Mouse (Mus musculus) layer of hippocampus, adult 2 months (tissue): ENCODE data around the gene Abhd14a. TPM values are rescaled to one million over a fixed set of nuclear protein-coding genes. Genes with fewer than 3 reads are reported as not detected.

Experiments
- DNase-seq, 2 experiments: peaks; one replicate each; pipeline ENCODE4 v3.0.0; 2022; ENCODE audit warnings: low spot score in 2 of 2
- H3K27ac ChIP-seq: fragments of 200-600 bp; 2 replicates; pipeline ENCODE4 v1.8.1; 2022
- H3K4me3 ChIP-seq: fragments of 200-600 bp; 2 replicates; pipeline ENCODE4 v1.8.1; 2022; ENCODE audit warnings: mild to moderate bottlenecking
- CTCF ChIP-seq: fragments of 200-600 bp; conservative IDR thresholded peaks from 2 replicates; pipeline ENCODE4 v1.8.1; 2022; ENCODE audit warnings: antibody characterized with exemption, mild to moderate bottlenecking, moderate library complexity
- total RNA-seq, 2 experiments: library from RNA; stranded (reverse); gene quantifications; 2 replicates each; pipeline ENCODE4 v1.2.3; 2021

Gene Abhd14a
- total RNA-seq, 2 experiments from 2014 or later = 39.0 to 39.4 TPM

GRCm38 (mm10) chr9:106412210-106412609, 35.3 kb downstream of the Abhd14a start:
- H3K27ac ChIP-seq = no peak overlapping the region
- no peak for DNase-seq
- TF ChIP-seq CTCF = no peak
- H3K4me3 ChIP-seq = no peak overlapping the region

GRCm38 (mm10) chr9:106411729-106412128, 35.7 kb downstream of the Abhd14a start:
- no peak for TF ChIP-seq CTCF
- Histone ChIP-seq H3K27ac (no peak overlapping the region), H3K4me3 (no peak overlapping the region)
- DNase-seq = no peak

GRCm38 (mm10) chr9:106411091-106411594, 36.3 kb downstream of the Abhd14a start:
- Histone ChIP-seq H3K4me3 (no peak overlapping the region), H3K27ac (no peak overlapping the region; the same call in 1 of the 2 replicates)
- no peak for TF ChIP-seq CTCF
- DNase-seq = no peak

- H3K27ac ChIP-seq = no peak overlapping the region
- no peak overlapping the region for H3K4me3 ChIP-seq
- no peak for DNase-seq
- no peak for TF ChIP-seq CTCF
These were observed 37.3 kb downstream of the Abhd14a start for GRCm38 (mm10) chr9:106410086-106410650.

- Histone ChIP-seq H3K4me3 (no peak overlapping the region), H3K27ac (no peak overlapping the region)
- no peak for DNase-seq
- peak; percentile 52 for TF ChIP-seq CTCF
These were observed 38.4 kb downstream of the Abhd14a start for GRCm38 (mm10) chr9:106409096-106409495.

GRCm38 (mm10) chr9:106406443-106407078, 40.9 kb downstream of the Abhd14a start:
- Histone ChIP-seq H3K4me3 (no peak overlapping the region), H3K27ac (peak overlapping the region; percentile 57)
- TF ChIP-seq CTCF = no peak
- DNase-seq = no peak

GRCm38 (mm10) chr9:106405275-106405674, 42.2 kb downstream of the Abhd14a start:
- no peak overlapping the region for H3K27ac ChIP-seq

GRCm38 (mm10) chr9:106402607-106403375, 44.7 kb downstream of the Abhd14a start:
- no peak for TF ChIP-seq CTCF
- peak overlapping the region; percentile 91 for H3K27ac ChIP-seq
- H3K4me3 ChIP-seq = no peak overlapping the region
- DNase-seq = peak in 1 of 2 experiments; percentile 74

More at GRCm38 (mm10) chr9:106405275-106405674, 42.2 kb downstream of the Abhd14a start:
- DNase-seq = no peak
- H3K4me3 ChIP-seq = no peak overlapping the region
- TF ChIP-seq CTCF = no peak

- TF ChIP-seq CTCF = no peak
- DNase-seq = no peak
- peak overlapping the region; percentile 91 for H3K27ac ChIP-seq
- no peak overlapping the region for H3K4me3 ChIP-seq
These were observed 45.3 kb downstream of the Abhd14a start for GRCm38 (mm10) chr9:106402149-106402548.

- TF ChIP-seq CTCF = no peak
- no peak for DNase-seq
- H3K27ac ChIP-seq = no peak overlapping the region; the same call in 1 of the 2 replicates
These were observed 47.7 kb downstream of the Abhd14a start for GRCm38 (mm10) chr9:106399808-106400207.

GRCm38 (mm10) chr9:106398667-106399311, 48.7 kb downstream of the Abhd14a start:
- no peak for DNase-seq
- TF ChIP-seq CTCF = no peak
- no peak overlapping the region for H3K4me3 ChIP-seq
- H3K27ac ChIP-seq = no peak overlapping the region

More at GRCm38 (mm10) chr9:106399808-106400207, 47.7 kb downstream of the Abhd14a start:
- H3K4me3 ChIP-seq = no peak overlapping the region

GRCm38 (mm10) chr9:106397733-106398132, 49.7 kb downstream of the Abhd14a start:
- H3K4me3 ChIP-seq = no peak overlapping the region
- TF ChIP-seq CTCF = no peak
- H3K27ac ChIP-seq = no peak overlapping the region
- DNase-seq = no peak
